Mouse (Mus musculus) heart, adult 10 weeks (tissue): Measurements from ENCODE around the gene Hba-a1. TPM values are rescaled to one million over a fixed set of nuclear protein-coding genes. Genes with fewer than 3 reads are reported as not detected.

ENCODE experiments used
- polyA plus RNA-seq: library from polyadenylated mRNA; stranded (reverse); fragments of 350-450 nt; fragmentation: Illumina TruSeq; extraction: RNeasy Lipid Tissue Mini Kit (QIAGEN cat#74804); gene quantifications from one replicate; pipeline ENCODE4 v1.2.3, GENCODE M21; 2014; ENCODE audit warnings: low read depth, low replicate concordance

Gene Hba-a1
- 2,402 TPM for polyA plus RNA-seq

GRCm38 (mm10) chr11:32283091-32283777 lies at the start of gene Hba-a1:
Gene Hba-a1 (plus strand): TSS chr11:32283511.

GRCm38 (mm10) chr11:32267188-32267884 lies 16.0 kb upstream of the Hba-a1 start, which contains the start of gene Nprl3:
Gene Nprl3 (minus strand): TSS chr11:32267707.

GRCm38 (mm10) chr11:32276347-32276746 lies 7.0 kb upstream of the Hba-a1 start, which contains the start of gene Hba-x:
Gene Hba-x (plus strand): TSS chr11:32276400.

GRCm38 (mm10) chr11:32286695-32287492 lies 3.6 kb downstream of the Hba-a1 start, which contains the start of gene Hbq1b:
Gene Hbq1b (plus strand): TSS chr11:32286965.

GRCm38 (mm10) chr11:32296203-32296602 lies 12.9 kb downstream of the Hba-a1 start, which contains the start of gene Hba-a2:
Gene Hba-a2 (plus strand): TSS chr11:32296489.

GRCm38 (mm10) chr11:32299865-32300264 lies 16.6 kb downstream of the Hba-a1 start, which contains the start of gene Hbq1a:
Gene Hbq1a (plus strand): TSS chr11:32300069.

Other genes starting within 250 kb of the Hba-a1 start
- gene Il9r, start 83.2 kb upstream of the Hba-a1 start, polyA plus RNA-seq = not detected
- gene Snrnp25, start 78.1 kb upstream of the Hba-a1 start, polyA plus RNA-seq = 9.2 TPM
- gene Rhbdf1, start 61.2 kb upstream of the Hba-a1 start, polyA plus RNA-seq = 29.6 TPM
- gene Mpg, start 57.0 kb upstream of the Hba-a1 start, polyA plus RNA-seq = 8.1 TPM
- gene Nprl3, start 15.8 kb upstream of the Hba-a1 start, polyA plus RNA-seq = 28.0 TPM
- gene Hba-x, start 7.1 kb upstream of the Hba-a1 start, polyA plus RNA-seq = not detected
- gene Hbq1b, start 3.5 kb downstream of the Hba-a1 start, polyA plus RNA-seq = not detected
- 4,849 TPM for gene Hba-a2, start 13.0 kb downstream of the Hba-a1 start, polyA plus RNA-seq
- gene Hbq1a, start 16.6 kb downstream of the Hba-a1 start, polyA plus RNA-seq = 1.3 TPM
- 4.0 TPM for gene Sh3pxd2b, start 64.3 kb downstream of the Hba-a1 start, polyA plus RNA-seq
- 5.8 TPM for gene Ubtd2, start 171.9 kb downstream of the Hba-a1 start, polyA plus RNA-seq
- not detected for gene Efcab9, start 248.6 kb downstream of the Hba-a1 start, polyA plus RNA-seq
- 7.0 TPM for gene Stk10, start 249.8 kb downstream of the Hba-a1 start, polyA plus RNA-seq